Mouse (Mus musculus) kidney, adult 9 months (tissue): ENCODE results near the gene Map3k3.
"Not testable (repeated sequence)": the region's sequence is repeated elsewhere in the genome, so short reads cannot be mapped to it uniquely, and the experiment has no call there.

Experiments
- DNase-seq: peaks from one replicate; pipeline ENCODE4 v3.0.0; 2022

Gene Map3k3

DNA sequence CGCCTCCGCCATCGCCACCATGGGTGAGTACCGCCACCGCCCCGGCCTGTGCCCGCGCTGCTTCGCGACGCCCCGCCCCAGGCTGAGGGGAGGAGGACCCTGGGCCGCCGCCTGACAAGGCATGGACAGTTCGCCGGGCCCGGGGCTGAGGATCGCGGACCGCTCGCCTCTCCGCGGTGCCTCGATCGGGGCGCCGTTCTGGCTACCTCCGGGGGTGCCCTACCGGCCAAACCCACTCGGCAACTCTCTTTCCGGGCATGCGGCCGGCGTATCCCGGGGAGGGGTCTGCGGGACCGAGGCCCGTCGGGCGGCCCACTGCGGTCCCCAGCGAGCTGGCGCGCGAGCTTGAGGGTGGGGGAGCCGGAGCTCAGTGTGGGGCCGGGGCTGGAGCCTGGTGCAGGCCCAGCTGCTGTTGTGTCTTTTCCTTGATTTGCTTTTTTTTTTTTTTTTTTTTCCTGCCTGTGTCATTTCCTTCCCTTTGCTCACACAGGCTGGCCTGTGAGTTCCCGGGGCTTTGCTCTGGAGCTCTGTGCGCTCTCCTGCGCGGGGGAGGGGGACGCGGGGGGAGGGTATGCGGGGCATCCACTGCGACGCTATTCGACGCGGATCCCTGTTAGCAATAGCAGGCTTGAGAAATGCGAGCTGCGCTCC is 623 bp downstream of the Map3k3 start:
- DNase-seq: peak; percentile 73

DNA sequence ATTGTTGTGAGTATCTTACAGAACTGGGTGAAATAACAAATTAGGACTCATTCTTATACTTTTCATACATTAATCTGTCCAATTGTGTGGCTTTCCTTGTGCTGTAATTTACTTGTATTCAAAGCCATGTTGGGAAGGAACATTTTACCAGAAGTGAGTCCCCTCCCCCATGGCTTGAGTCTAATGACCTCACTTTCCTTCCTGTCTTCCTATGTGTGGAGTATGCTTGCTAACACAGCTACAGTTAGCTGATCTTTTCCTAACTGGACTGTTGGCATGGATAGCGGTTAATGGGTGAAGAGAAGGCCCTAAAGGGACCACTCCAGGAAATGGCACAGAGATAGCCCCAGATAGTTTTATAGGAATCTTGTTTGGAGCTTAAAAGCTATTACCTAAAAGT is 13.8 kb downstream of the Map3k3 start:
- DNase-seq: no peak

DNA sequence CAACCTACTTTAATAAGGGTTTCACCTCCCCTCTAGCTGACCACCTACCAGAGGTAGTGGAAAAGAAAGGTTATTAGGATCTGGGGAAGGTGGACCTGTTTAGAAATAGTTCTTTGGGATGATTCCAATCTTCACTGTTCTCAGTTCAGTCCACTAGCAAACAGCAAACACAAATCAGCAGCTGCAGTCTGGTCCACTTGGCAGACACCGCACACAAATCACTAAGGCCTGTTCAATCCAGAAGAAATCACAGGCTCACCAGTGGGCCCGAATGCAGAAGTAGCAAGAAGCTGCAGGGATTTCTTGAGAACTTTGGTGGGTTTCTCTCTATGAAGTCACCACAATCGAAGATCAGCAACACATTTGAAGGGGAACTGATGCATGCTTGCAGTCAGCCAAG is 18.5 kb downstream of the Map3k3 start:
- no peak for DNase-seq

DNA sequence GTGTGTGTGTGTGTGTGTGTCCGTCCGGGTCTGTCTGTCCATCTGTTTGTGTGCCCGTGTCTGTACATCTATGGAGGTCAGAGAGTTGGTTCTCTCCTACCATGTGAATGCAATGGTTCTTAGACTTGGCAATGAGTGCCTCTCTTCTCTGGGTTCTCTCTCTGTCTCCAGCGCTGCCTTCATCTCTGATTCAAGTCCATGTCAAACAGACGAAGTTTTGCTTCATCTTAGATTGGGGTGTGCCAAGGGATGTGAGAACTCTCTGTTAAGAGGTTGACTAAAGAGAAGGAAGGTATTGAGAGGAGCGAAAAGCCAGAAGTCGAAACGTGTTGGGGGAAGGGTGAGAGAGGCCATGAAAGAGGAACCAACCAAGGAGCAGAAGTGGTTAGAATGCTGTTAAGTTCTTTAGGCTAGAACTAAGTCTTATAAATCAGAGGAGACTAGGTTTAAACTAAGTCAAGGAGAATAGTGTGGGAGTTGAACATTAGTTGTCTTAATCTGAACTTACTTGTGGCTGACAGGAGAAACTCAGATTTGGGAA is 21.7 kb downstream of the Map3k3 start:
- DNase-seq: no peak

DNA sequence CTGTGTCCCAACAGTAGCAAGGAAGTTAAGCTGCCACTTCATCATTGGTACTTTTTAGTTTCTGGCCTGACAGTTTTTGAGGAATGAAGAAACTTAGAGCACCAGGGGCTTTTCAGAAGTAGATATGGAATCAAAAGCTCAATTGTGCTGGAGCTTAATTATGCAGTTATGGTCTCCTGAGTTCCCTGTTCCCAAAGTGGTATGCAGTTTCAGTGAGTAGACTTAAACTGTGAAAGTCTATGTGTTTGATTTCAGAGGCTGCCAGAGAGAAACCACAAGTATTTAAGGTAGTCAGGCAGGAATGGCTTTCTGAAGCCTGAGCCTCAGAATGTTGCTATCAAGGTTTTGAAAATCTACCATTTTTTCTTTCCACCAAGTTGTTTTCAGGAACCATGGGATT is 27.3 kb downstream of the Map3k3 start:
- DNase-seq: no peak

DNA sequence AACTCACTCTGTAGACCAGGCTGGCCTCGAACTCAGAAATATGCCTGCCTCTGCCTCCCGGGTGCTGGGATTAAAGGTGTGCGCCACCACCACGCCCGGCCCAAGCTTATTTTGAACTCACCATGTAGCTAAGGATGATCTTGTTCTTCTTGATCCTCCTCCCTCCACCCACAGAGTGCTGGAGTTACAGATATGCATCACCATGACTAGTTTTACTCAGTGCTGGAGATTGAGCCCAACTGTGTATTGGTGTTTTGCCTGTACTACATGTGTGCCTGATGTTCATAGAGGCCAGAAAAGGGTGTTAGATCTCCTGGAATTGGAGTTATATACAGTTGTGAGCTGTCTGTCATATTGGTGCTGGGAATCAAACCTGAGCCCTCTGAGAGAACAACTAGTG is 37.8 kb downstream of the Map3k3 start:
- DNase-seq: no peak

DNA sequence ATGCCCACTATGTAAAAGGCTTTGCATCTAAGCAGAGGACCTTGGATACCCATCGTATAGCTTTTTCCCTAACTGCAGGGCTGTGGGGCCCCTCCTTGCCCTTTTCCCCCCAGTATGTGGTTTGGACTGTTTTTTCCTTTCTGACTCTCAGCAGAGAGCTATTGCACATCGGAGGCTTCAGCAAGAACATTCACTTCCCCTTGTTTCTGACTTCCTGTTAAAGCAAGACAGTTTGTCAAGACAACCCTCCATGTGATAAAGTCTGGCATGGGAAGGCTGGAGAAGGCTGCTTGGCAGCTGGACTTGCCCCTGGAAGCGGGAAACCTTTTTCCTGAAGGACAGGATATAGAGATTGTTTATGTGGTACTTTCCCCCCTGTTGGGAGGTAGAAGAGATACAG is 38.3 kb downstream of the Map3k3 start:
- peak; percentile 49 for DNase-seq

DNA sequence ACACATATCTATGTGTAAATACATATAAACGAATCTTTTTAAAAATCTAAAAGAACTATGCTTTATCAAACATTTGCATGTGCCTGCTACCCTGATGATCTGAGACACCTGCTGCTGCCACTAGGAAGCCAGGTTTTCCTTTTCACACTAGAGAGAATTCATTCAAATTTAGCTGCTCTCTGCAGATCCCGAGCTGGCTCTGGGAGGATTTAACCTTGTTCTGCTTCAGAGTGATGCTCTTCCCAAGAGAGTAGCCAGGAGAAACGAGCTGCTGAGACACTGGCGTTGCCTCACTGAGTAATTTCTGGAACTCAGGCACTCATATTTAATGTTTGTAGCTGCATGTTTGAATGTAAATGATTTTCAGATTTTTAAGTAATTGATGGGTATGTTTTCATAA is 40.4 kb downstream of the Map3k3 start:
- DNase-seq: no peak

DNA sequence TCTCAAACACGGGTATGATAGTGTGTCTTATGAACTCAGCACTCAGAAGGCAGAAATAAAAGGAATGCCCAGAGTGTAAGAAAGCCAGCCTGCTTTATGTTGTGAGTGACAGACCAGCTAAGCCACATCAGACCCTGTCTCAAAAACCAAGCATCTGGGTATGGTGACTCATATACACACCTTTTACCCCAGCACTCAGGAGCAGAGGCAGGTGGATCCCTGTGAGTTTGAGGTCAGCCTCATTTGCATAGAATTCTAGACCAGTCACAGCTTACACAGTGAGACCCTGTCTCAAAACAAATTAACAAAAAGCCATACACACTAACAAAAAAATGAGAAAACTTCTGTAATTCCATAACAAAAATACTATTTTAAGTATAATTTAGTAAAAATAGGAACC is 41.4 kb downstream of the Map3k3 start:
- no peak for DNase-seq

DNA sequence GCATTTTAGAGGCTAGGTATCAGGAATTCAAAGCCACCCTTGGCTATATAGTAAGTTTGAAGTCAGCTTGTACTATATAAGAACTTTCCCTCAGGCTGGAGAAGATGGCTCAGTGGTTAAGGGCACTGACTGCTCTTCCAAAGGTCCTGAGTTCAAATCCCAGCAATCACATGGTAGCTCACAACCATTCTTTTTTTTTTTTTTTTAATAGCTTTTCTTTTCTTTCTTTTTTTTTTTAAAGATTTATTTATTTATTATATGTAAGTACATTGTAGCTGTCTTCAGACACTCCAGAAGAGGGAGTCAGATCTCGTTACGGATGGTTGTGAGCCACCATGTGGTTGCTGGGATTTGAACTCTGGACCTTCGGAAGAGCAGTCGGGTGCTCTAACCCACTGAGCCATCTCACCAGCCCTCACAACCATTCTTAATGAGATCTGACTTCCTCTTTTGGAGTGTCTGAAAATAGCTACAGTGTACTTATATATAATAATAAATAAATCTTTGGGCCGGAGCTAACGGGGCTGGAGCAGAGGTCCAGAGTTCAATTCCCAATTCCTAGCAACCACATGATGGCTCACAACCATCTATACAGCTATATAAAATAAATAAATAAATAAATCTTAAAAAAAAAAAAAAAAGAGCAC is 42.4 kb downstream of the Map3k3 start:
- DNase-seq: not testable (repeated sequence)

DNA sequence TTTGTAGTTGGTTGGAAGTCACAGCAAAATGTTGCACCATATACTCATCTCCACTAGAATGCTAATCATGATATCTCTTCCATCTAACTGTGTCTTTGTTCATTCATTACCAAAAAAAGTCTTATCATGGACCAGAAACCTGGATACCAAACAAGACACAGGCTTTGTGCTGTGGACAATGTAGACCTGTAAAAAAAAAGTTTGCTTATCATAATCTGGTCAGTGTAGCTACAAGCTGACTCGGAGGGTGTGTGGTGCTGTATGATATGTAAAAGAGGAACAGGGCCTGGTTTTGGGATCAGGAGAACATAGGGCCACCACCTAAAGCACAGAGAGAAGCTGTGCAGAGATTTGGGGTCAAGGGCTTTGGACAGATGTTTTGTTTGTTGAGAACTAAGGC is 45.1 kb downstream of the Map3k3 start:
- DNase-seq: no peak

DNA sequence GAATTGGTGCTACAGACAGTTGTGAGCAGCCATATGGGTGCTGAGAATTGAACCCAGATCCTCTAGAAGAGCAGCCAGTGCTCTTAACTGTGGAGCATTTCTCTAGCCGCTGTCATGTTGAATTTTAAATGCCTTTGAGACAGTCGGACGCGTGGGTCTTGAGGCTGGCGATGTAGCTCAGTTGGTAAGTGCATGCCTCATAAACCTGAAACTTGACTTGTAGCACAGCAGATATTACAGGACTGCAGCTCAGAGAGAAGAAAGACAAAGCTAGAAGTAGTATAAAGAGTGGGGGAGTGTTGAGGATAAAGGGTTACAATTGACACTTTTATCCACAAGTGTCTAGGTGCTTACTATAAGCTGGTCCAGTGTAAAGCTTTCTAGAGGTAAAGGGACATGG is 48.1 kb downstream of the Map3k3 start:
- DNase-seq: no peak

DNA sequence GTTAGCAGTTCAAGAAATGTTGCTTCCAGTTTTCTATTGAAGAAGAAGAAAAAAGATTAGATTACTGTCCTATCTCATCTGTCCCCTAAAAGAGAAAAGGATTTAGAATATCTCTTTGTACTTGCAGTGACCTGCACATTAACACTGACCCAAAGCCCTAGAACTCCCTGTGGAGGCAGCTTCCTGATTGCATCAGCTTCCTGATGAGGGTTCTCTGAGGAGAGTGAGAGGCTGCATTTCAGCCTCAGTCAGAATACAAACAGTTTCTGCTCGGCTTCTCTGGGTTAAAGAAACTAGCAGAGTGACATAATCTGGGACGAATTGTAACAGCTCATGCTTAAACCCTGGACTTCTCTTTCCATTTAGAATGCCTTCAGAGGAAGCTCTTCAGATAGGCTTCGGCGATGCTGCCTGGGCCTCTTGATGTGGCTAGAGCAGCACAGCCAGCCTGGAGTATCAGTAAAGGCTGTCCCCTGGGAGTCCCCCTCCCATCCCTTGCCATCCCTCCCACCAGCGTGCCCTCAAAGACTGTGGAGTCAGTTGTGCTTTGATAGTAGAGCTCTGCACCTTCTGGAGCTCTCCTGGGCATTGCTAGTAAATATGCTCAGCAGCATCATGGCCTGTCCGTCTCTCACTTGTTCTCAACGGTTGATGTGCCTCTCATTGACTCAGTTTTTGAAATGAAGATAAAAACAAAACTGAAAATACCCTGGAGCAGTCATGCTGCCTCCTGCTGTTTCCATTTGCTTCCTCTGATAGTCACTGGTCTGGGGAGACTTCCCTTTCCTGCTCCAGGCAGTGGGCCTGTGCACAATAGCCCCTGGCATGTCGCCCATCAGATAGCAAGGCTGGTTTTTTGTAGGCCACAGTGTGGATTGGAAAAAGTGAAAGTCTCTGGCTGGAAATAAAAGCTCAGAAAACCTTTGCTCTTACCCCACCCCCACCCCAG is 50.4 kb downstream of the Map3k3 start:
- DNase-seq: peak; percentile 83

DNA sequence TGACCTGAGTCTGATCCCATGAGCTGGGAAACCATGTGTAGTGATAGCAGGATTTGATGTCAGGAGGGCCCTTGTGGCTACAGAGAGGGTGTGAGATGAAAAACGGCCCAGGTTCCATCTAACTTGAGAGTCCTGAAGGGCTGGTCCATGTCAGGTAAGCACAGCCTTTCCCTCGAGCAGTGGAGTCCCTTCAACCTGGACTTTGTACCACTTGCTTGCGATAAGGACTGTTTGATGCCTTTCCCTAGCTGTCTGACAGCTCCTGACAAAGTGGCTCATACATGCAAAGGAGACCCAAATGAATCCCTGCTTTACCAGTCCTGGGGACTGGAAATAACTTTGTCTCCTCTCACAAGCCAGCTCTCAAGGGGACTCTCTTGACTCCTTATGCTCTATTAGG is 66.8 kb downstream of the Map3k3 start:
- DNase-seq: no peak

DNA sequence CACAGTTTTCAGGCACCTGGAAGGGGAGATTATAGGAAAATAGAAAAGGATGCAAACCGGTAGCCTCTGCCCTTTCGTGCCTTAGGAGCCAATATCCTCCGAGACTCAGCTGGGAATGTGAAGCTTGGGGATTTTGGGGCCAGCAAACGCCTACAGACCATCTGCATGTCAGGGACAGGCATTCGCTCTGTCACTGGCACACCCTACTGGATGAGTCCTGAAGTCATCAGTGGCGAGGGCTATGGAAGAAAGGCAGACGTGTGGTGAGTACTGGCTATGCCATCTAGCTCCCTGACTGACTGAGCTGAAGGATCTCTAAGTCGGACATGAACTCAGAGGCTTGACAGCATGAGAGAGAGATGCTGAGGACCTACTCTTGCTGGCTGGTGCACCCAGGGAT is 67.7 kb downstream of the Map3k3 start:
- no peak for DNase-seq

DNA sequence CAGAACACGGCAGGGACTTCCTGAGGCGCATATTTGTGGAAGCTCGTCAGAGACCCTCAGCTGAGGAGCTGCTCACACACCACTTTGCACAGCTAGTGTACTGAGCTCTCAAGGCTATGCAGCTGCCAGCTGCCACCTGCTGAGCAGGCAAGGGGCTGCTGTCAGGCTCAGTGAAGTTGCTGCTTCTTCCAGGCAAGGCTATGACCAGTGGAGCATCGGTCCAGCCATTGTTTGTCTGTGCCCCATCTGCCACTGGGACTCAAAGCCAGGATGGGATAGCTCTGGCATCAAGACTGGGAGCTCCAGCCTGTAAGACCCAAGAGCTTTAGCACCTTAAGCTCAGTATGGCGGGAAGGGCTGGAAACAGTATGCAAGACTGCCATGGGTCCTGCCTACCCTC is 69.7 kb downstream of the Map3k3 start:
- DNase-seq: no peak

DNA sequence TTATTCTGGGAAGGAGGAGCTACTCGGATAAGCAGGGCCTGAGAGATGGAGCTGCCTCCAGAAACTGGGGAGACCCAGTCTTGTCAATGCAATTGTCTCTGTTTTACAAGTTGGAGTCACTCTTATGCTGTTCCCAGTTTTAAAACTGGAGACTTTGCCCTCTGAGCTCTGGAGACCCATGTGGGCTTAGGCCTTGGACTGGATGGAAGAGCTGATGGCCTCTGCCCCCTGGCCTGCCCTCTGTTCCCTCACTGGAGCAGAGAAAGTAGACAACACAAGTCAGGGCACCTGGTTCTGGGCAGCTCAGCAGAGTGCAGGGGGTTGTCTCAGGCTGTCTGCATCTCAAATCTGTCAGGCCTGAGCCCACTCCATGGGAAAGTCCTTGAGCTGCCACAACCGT is 70.4 kb downstream of the Map3k3 start:
- peak; percentile 53 for DNase-seq

DNA sequence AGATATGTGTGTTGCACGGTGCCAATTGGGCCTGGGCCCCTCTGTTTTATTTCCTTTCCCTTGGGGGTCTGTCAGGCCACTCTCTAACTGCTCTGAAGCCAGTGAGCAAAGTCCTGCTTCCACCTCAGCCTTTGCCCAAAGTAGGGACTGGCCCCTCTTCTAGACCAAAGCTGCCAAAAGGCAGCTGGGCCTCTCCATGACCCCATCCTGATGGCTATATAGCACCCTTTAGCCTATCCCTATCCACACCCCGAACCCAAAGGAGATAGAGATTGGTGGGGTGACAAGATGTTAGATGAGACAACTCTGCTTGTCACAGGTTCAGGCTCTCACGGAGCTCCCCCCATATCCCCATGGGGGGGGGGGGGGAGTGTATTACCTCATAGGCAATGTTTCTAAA is 71.3 kb downstream of the Map3k3 start:
- no peak for DNase-seq

DNA sequence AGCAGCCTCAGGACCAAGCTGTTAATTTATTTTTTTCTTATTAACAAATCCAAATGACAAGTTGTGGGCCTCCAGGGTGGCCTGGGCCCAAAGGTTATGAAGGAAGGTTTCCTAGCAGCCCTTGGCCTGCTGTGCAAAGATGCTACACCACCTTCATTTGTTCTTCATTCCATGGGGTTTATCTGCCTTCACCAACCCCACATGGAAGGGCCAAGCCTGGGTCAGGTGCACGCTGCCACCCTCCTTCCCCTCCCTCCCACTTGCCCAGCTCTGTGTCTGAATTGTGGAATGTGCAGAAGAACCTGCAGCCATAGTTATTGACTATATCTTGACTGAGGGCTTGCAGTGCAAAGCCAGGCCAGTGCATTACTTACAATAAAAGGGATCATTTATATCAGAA is 71.8 kb downstream of the Map3k3 start:
- peak; percentile 16 for DNase-seq

DNA sequence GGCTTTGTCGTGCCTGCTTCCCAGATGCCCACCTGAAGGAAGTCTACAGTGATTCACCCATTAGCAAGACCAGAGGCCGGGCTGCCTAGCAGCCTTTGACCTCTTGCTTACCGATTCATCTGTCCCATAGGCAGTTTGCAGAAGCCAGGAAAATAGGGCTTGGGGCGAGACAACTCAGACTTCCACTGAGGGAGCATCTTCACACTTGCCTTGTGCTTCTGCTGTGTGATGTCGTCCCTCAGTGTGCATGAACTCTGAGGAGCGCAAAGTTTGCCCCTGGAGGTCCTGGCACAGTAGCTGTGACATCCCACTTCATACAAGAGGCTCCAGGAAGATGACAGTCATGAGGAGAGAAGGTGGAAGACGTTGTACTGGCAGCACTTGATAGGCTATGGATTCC is 72.7 kb downstream of the Map3k3 start:
- DNase-seq: no peak

DNA sequence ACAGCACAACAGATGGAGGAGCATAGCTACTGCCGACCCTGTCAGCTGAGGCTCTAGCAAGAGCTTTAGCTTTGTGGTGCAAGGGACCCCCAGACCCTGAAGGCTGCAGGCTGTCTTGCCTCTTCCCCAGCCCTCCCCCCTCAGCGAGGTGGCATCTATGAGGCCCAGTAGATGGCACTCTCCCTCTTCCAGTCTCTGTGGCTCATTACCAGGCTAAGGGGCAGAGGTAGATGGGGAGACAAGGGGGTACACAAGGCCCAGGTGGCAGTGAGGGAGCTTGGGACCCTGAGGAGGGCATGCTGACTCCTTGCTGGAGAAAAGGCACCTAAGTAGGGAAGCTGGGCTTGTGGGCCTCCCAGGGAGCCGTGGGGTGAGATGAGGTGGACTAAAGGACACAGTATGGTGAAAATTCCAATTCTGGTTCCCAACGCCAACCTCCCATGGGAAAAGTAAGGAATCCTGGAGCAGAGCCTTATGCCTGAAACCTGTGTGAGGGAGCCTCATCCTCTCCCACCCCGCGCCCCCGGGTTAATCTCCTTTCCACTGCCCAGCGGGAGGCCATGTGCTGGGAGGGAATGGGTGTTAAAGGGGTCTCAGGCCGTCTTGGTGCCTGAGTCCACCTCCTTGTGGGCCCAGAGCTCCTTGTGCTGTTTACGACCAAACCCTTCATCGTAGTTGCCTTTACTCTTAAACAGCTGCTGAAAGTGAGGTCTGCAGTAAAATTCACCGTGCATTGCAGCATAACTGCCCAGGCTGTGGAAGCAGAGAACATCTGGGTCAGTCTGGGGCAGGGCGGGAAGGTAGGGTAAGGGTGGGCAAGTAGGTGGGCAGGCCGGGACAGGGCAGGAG is 73.9 kb downstream of the Map3k3 start:
- peak; percentile 32 for DNase-seq

DNA sequence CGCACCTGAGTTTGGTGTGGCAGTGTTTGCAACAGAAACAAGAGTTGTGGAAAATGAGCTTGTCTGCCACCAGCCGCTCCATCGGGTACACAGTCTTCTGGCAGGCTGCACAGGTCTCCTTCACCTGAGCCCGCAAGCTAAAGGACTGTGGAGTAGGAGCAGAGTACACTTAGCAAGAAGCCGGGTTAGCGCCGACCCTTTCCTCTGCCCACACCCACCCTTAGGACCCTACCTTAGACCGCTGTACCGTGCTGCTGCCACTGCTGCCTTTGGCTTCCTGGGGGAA is 74.5 kb downstream of the Map3k3 start:
- peak; percentile 37 for DNase-seq
